Mouse (Mus musculus): ENCODE measurements around the gene Ciz1. TPM values are rescaled to one million over a fixed set of nuclear protein-coding genes. Genes with fewer than 3 reads are reported as not detected.

Ciz1 gene
- polyA plus RNA-seq, 1 experiment from 2014 or later: 50.7 TPM

GRCm38 (mm10) chr2:32343351-32343671, 8.8 kb upstream of the Ciz1 start:
- 89% methylated on average over 2 of the region's 2 CpGs for WGBS
- no peak for ATAC-seq (ENCODE audit: low read depth)
- no peaks in the 10 kb centered on the region for H3K27me3 ChIP-seq (ENCODE audit: control insufficient read depth, insufficient read depth, low read depth, low read length)
- H3K27ac ChIP-seq (ENCODE audit: low read length): no peak overlapping the region
- no peaks in the 10 kb centered on the region for H3K4me1 ChIP-seq (replicated peaks; ENCODE audit: control insufficient read depth, insufficient read depth, low read length)
- H3K9ac ChIP-seq (ENCODE audit: low read length): no peak overlapping the region
- H3K4me3 ChIP-seq (ENCODE audit: low read length): no peak overlapping the region
- H3K9me3 ChIP-seq (ENCODE audit: control insufficient read depth, low read length): no peaks in the 10 kb centered on the region
- no peaks in the 10 kb centered on the region for H3K36me3 ChIP-seq (ENCODE audit: control insufficient read depth, insufficient read depth, low read length)
- no peak overlapping the region for H3K4me2 ChIP-seq (ENCODE audit: low read depth, low read length)

GRCm38 (mm10) chr2:32344056-32344455, 8.1 kb upstream of the Ciz1 start:
- no peaks in the 10 kb centered on the region for H3K4me1 ChIP-seq (replicated peaks; ENCODE audit: control insufficient read depth, insufficient read depth, low read length)

GRCm38 (mm10) chr2:32344598-32345321, 7.4 kb upstream of the Ciz1 start:
- Histone ChIP-seq H3K36me3 (ENCODE audit: control insufficient read depth, insufficient read depth, low read length) (no peaks in the 10 kb centered on the region), H3K4me3 (ENCODE audit: low read length) (no peak overlapping the region)
- 75% methylated on average over 14 of the region's 14 CpGs for WGBS

More at GRCm38 (mm10) chr2:32344056-32344455, 8.1 kb upstream of the Ciz1 start:
- Histone ChIP-seq H3K9me3 (ENCODE audit: control insufficient read depth, low read length) (no peaks in the 10 kb centered on the region), H3K4me3 (ENCODE audit: low read length) (no peak overlapping the region), H3K36me3 (ENCODE audit: control insufficient read depth, insufficient read depth, low read length) (no peaks in the 10 kb centered on the region), H3K27ac (ENCODE audit: low read length) (no peak overlapping the region), H3K27me3 (ENCODE audit: control insufficient read depth, insufficient read depth, low read depth, low read length) (no peaks in the 10 kb centered on the region), H3K9ac (ENCODE audit: low read length) (no peak overlapping the region), H3K4me2 (ENCODE audit: low read depth, low read length) (no peak overlapping the region)
- 71% methylated on average over 10 of the region's 10 CpGs for WGBS
- no peak for ATAC-seq (ENCODE audit: low read depth)

GRCm38 (mm10) chr2:32347019-32347418, 5.1 kb upstream of the Ciz1 start:
- Histone ChIP-seq H3K27me3 (ENCODE audit: control insufficient read depth, insufficient read depth, low read depth, low read length) (no peaks in the 10 kb centered on the region), H3K4me3 (ENCODE audit: low read length) (no peak overlapping the region), H3K9me3 (ENCODE audit: control insufficient read depth, low read length) (no peaks in the 10 kb centered on the region), H3K27ac (ENCODE audit: low read length) (no peak overlapping the region), H3K9ac (ENCODE audit: low read length) (no peak overlapping the region), H3K4me1 (replicated peaks; ENCODE audit: control insufficient read depth, insufficient read depth, low read length) (peaks cover 3% of the 10 kb centered on the region; the same call in 1 of the 2 replicates), H3K36me3 (ENCODE audit: control insufficient read depth, insufficient read depth, low read length) (no peaks in the 10 kb centered on the region), H3K4me2 (ENCODE audit: low read depth, low read length) (no peak overlapping the region)
- 67% methylated on average over 6 of the region's 6 CpGs for WGBS
- no peak for ATAC-seq (ENCODE audit: low read depth)

More at GRCm38 (mm10) chr2:32344598-32345321, 7.4 kb upstream of the Ciz1 start:
- Histone ChIP-seq H3K4me2 (ENCODE audit: low read depth, low read length) (no peak overlapping the region), H3K9ac (ENCODE audit: low read length) (no peak overlapping the region), H3K27ac (ENCODE audit: low read length) (no peak overlapping the region), H3K27me3 (ENCODE audit: control insufficient read depth, insufficient read depth, low read depth, low read length) (no peaks in the 10 kb centered on the region), H3K4me1 (replicated peaks; ENCODE audit: control insufficient read depth, insufficient read depth, low read length) (no peaks in the 10 kb centered on the region), H3K9me3 (ENCODE audit: control insufficient read depth, low read length) (no peaks in the 10 kb centered on the region)
- no peak for ATAC-seq (ENCODE audit: low read depth)

GRCm38 (mm10) chr2:32348311-32348710, 3.8 kb upstream of the Ciz1 start:
- WGBS: 76% methylated on average over 11 of the region's 11 CpGs
- Histone ChIP-seq H3K27me3 (ENCODE audit: control insufficient read depth, insufficient read depth, low read depth, low read length) (no peaks in the 10 kb centered on the region), H3K27ac (ENCODE audit: low read length) (no peak overlapping the region), H3K9me3 (ENCODE audit: control insufficient read depth, low read length) (no peaks in the 10 kb centered on the region), H3K4me3 (ENCODE audit: low read length) (no peak overlapping the region), H3K4me2 (ENCODE audit: low read depth, low read length) (no peak overlapping the region), H3K36me3 (ENCODE audit: control insufficient read depth, insufficient read depth, low read length) (no peaks in the 10 kb centered on the region), H3K4me1 (replicated peaks; ENCODE audit: control insufficient read depth, insufficient read depth, low read length) (peaks cover 6% of the 10 kb centered on the region), H3K9ac (ENCODE audit: low read length) (no peak overlapping the region)
- no peak for ATAC-seq (ENCODE audit: low read depth)

- no peaks in the 10 kb centered on the region for H3K36me3 ChIP-seq (ENCODE audit: control insufficient read depth, insufficient read depth, low read length)
- 45% methylated on average over 8 of the region's 8 CpGs for WGBS
- no peaks in the 10 kb centered on the region for H3K27me3 ChIP-seq (ENCODE audit: control insufficient read depth, insufficient read depth, low read depth, low read length)
- no peak overlapping the region for H3K4me3 ChIP-seq (ENCODE audit: low read length)
- H3K4me1 ChIP-seq (replicated peaks; ENCODE audit: control insufficient read depth, insufficient read depth, low read length): peaks cover 11% of the 10 kb centered on the region
- no peak for ATAC-seq (ENCODE audit: low read depth)
- no peak overlapping the region for H3K9ac ChIP-seq (ENCODE audit: low read length)
- no peak overlapping the region for H3K27ac ChIP-seq (ENCODE audit: low read length)
- no peaks in the 10 kb centered on the region for H3K9me3 ChIP-seq (ENCODE audit: control insufficient read depth, low read length)
- no peak overlapping the region for H3K4me2 ChIP-seq (ENCODE audit: low read depth, low read length)
Measured at GRCm38 (mm10) chr2:32349625-32350255, 2.4 kb upstream of the Ciz1 start.

- ATAC-seq (ENCODE audit: low read depth): no peak
- WGBS: 50% methylated on average over 13 of the region's 13 CpGs
Measured at GRCm38 (mm10) chr2:32350471-32351051, 1.6 kb upstream of the Ciz1 start.

GRCm38 (mm10) chr2:32351471-32351961, 611 bp upstream of the Ciz1 start:
- H3K36me3 ChIP-seq (ENCODE audit: control insufficient read depth, insufficient read depth, low read length): no peaks in the 10 kb centered on the region
- H3K9me3 ChIP-seq (ENCODE audit: control insufficient read depth, low read length): no peaks in the 10 kb centered on the region
- H3K4me1 ChIP-seq (replicated peaks; ENCODE audit: control insufficient read depth, insufficient read depth, low read length): peaks cover 11% of the 10 kb centered on the region
- H3K9ac ChIP-seq (ENCODE audit: low read length): no peak overlapping the region
- H3K27ac ChIP-seq (ENCODE audit: low read length): no peak overlapping the region
- 52% methylated on average over 9 of the region's 9 CpGs for WGBS
- peak overlapping the region; percentile 96 for H3K4me2 ChIP-seq (ENCODE audit: low read depth, low read length)
- no peak for ATAC-seq (ENCODE audit: low read depth)
- no peaks in the 10 kb centered on the region for H3K27me3 ChIP-seq (ENCODE audit: control insufficient read depth, insufficient read depth, low read depth, low read length)
- H3K4me3 ChIP-seq (ENCODE audit: low read length): no peak overlapping the region

More at GRCm38 (mm10) chr2:32350471-32351051, 1.6 kb upstream of the Ciz1 start:
- H3K4me3 ChIP-seq (ENCODE audit: low read length): no peak overlapping the region
- no peaks in the 10 kb centered on the region for H3K27me3 ChIP-seq (ENCODE audit: control insufficient read depth, insufficient read depth, low read depth, low read length)
- H3K27ac ChIP-seq (ENCODE audit: low read length): no peak overlapping the region
- no peak overlapping the region for H3K9ac ChIP-seq (ENCODE audit: low read length)
- no peaks in the 10 kb centered on the region for H3K36me3 ChIP-seq (ENCODE audit: control insufficient read depth, insufficient read depth, low read length)
- H3K9me3 ChIP-seq (ENCODE audit: control insufficient read depth, low read length): no peaks in the 10 kb centered on the region
- H3K4me1 ChIP-seq (replicated peaks; ENCODE audit: control insufficient read depth, insufficient read depth, low read length): peaks cover 11% of the 10 kb centered on the region
- no peak overlapping the region for H3K4me2 ChIP-seq (ENCODE audit: low read depth, low read length)

- peak within 1 kb of the TSS; percentile 96 for H3K4me2 ChIP-seq (ENCODE audit: low read depth, low read length)
- H3K4me3 ChIP-seq (ENCODE audit: low read length): peak within 1 kb of the TSS; percentile 66
- ATAC-seq (ENCODE audit: low read depth): peak; percentile 84
- no peaks in the 10 kb centered on the region for H3K27me3 ChIP-seq (ENCODE audit: control insufficient read depth, insufficient read depth, low read depth, low read length)
- under 1% methylated on average over 59 of the region's 63 CpGs for WGBS
- H3K4me1 ChIP-seq (replicated peaks; ENCODE audit: control insufficient read depth, insufficient read depth, low read length): peaks cover 11% of the 10 kb centered on the region
- no peaks in the 10 kb centered on the region for H3K36me3 ChIP-seq (ENCODE audit: control insufficient read depth, insufficient read depth, low read length)
- no peak within 1 kb of the TSS for H3K27ac ChIP-seq (ENCODE audit: low read length)
- no peaks in the 10 kb centered on the region for H3K9me3 ChIP-seq (ENCODE audit: control insufficient read depth, low read length)
- H3K9ac ChIP-seq (ENCODE audit: low read length): peak within 1 kb of the TSS; percentile 75
Measured at GRCm38 (mm10) chr2:32353007-32353542, 948 bp downstream of the Ciz1 start, which contains the start of gene Dnm1. Dnm1 (minus strand) TSS chr2:32353338.

All from lung, embryonic 16.5 days (tissue).